Mouse (Mus musculus): Measurements from ENCODE around the gene Asl. TPM values are rescaled to one million over a fixed set of nuclear protein-coding genes. Genes with fewer than 3 reads are reported as not detected.

Gene Asl
- polyA plus RNA-seq, 1 experiment from 2014 or later = 51.8 TPM

DNA sequence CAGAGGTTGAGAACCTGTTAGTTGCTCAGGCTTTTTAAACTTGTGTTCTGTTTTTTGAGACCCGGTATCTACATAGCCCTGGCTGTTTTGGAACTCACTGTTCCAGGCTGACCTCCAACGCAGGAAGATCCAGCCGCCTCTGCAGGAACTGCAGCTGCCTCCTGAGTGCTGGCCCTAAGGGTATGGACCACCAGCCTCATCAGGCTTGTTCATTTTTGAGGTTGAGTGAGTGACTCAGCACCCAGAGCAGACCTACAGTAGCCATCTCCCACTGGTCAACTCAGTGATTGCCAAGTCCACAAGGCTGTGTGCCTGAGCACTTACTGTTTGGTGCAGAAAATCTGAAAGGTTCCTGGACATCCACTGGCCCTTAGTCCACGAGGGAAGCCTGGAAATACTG lies 57.6 kb downstream of the Asl start:
- ATAC-seq (replicated peaks; ENCODE audit: low FRiP score) = no peak

DNA sequence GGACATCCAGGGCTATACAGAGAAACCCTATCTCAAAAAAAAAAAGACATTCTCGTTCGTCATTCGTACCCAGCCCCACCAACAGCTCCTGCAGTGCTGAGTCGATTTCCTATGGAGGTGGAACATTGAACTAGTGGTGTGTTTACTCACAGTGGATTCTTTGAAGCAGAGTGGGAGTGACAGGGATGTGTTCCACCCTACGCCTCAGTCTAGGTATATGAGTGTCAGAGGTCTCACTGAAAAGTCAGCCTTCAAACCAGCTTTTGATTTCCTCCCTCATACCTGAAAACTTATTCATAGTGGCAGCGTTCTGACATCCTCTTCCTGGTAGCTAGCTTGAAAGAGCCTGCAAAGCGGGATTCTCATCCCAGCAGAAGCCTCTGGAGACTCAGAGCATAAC lies 60.6 kb downstream of the Asl start:
- no peaks in the 10 kb centered on the region for H3K9me3 ChIP-seq (ENCODE audit: control insufficient read depth, low read length)
- H3K4me1 ChIP-seq (replicated peaks; ENCODE audit: control insufficient read depth, insufficient read depth, low read length) = peaks cover 4% of the 10 kb centered on the region; the same call in 1 of the 2 replicates
- no peaks in the 10 kb centered on the region for H3K27me3 ChIP-seq (replicated peaks; ENCODE audit: control insufficient read depth, insufficient read depth, low read length)
- ATAC-seq (replicated peaks; ENCODE audit: low FRiP score) = no peak
- no peak for DNase-seq (ENCODE audit: low spot score)
- H3K4me3 ChIP-seq (ENCODE audit: low read depth, low read length) = no peak overlapping the region
- no peak overlapping the region for H3K9ac ChIP-seq (ENCODE audit: low read depth, low read length)
- H3K4me2 ChIP-seq = no peak overlapping the region
- peaks cover 3% of the 10 kb centered on the region; the same call in 1 of the 2 replicates for H3K36me3 ChIP-seq (ENCODE audit: control insufficient read depth, insufficient read depth, low read length)
- H3K27ac ChIP-seq (ENCODE audit: low read depth, low read length) = no peak overlapping the region
- 80% methylated on average over 7 of the region's 7 CpGs for WGBS

More for the DNA sequence above, 57.6 kb downstream of the Asl start:
- Histone ChIP-seq H3K9me3 (ENCODE audit: control insufficient read depth, low read length) (no peaks in the 10 kb centered on the region), H3K27me3 (replicated peaks; ENCODE audit: control insufficient read depth, insufficient read depth, low read length) (no peaks in the 10 kb centered on the region), H3K9ac (ENCODE audit: low read depth, low read length) (no peak overlapping the region), H3K36me3 (ENCODE audit: control insufficient read depth, insufficient read depth, low read length) (peaks cover 8% of the 10 kb centered on the region; the same call in 1 of the 2 replicates), H3K27ac (ENCODE audit: low read depth, low read length) (no peak overlapping the region), H3K4me3 (ENCODE audit: low read depth, low read length) (no peak overlapping the region), H3K4me2 (no peak overlapping the region), H3K4me1 (replicated peaks; ENCODE audit: control insufficient read depth, insufficient read depth, low read length) (peaks cover 17% of the 10 kb centered on the region)
- 85% methylated on average over 4 of the region's 4 CpGs for WGBS
- DNase-seq (ENCODE audit: low spot score) = no peak

GRCm38 (mm10) chr5:129966448-129966847 lies 62.6 kb downstream of the Asl start:
- no peaks in the 10 kb centered on the region for H3K27me3 ChIP-seq (replicated peaks; ENCODE audit: control insufficient read depth, insufficient read depth, low read length)
- no peak overlapping the region for H3K4me3 ChIP-seq (ENCODE audit: low read depth, low read length)
- no peak overlapping the region for H3K27ac ChIP-seq (ENCODE audit: low read depth, low read length)
- H3K9me3 ChIP-seq (ENCODE audit: control insufficient read depth, low read length) = no peaks in the 10 kb centered on the region
- no peaks in the 10 kb centered on the region for H3K36me3 ChIP-seq (ENCODE audit: control insufficient read depth, insufficient read depth, low read length)
- H3K9ac ChIP-seq (ENCODE audit: low read depth, low read length) = no peak overlapping the region
- H3K4me1 ChIP-seq (replicated peaks; ENCODE audit: control insufficient read depth, insufficient read depth, low read length) = no peaks in the 10 kb centered on the region
- 92% methylated on average over 3 of the region's 3 CpGs for WGBS
- ATAC-seq (replicated peaks; ENCODE audit: low FRiP score) (no peak), DNase-seq (ENCODE audit: low spot score) (no peak)
- no peak overlapping the region for H3K4me2 ChIP-seq

DNA sequence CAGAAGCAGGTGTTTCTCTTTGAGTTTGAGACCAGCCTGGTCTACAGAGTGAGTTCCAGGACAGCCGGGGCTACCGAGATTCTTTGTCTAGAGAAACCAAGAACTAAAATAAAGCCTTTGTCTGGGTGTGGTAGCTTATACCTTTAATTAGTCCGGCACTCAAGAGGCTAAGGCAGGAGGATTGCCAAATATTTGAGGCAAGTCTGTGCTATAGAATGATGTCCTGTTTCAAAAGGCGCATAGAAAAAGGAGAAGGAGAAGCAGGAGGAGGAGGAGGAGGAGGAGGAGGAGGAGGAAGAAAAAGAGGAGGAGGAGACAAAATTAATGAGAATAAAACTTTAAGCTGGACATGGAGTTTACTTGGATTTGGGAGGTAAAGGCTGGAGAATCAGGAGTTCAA lies 65.8 kb downstream of the Asl start:
- H3K9ac ChIP-seq (ENCODE audit: low read depth, low read length) = no peak overlapping the region

More for the DNA sequence above, 65.8 kb downstream of the Asl start:
- H3K36me3 ChIP-seq (ENCODE audit: control insufficient read depth, insufficient read depth, low read length) = no peaks in the 10 kb centered on the region
- no peak overlapping the region for H3K4me3 ChIP-seq (ENCODE audit: low read depth, low read length)
- no peaks in the 10 kb centered on the region for H3K9me3 ChIP-seq (ENCODE audit: control insufficient read depth, low read length)
- ATAC-seq (replicated peaks; ENCODE audit: low FRiP score) = no peak
- H3K27ac ChIP-seq (ENCODE audit: low read depth, low read length) = no peak overlapping the region
- no peak overlapping the region for H3K4me2 ChIP-seq
- no peaks in the 10 kb centered on the region for H3K4me1 ChIP-seq (replicated peaks; ENCODE audit: control insufficient read depth, insufficient read depth, low read length)
- no peak for DNase-seq (ENCODE audit: low spot score)
- 91% methylated on average over 4 of the region's 4 CpGs for WGBS
- no peaks in the 10 kb centered on the region for H3K27me3 ChIP-seq (replicated peaks; ENCODE audit: control insufficient read depth, insufficient read depth, low read length)

Other genes starting within 250 kb of the Asl start
- gene Psph, start 241.8 kb downstream of the Asl start, polyA plus RNA-seq (2014; fragmentation: Nextera tagmentation; extraction: Ambion mirVana) = 120 and 129 TPM in 2 replicates
- 59.7 and 61.1 TPM in 2 replicates for gene Sumf2, start 182.3 kb downstream of the Asl start, polyA plus RNA-seq (2014; fragmentation: Nextera tagmentation; extraction: Ambion mirVana)
- 991 and 1,008 TPM in 2 replicates for gene Chchd2, start 141.8 kb downstream of the Asl start, polyA plus RNA-seq (2014; fragmentation: Nextera tagmentation; extraction: Ambion mirVana)
- gene Zbed5, start 133.5 kb downstream of the Asl start, polyA plus RNA-seq (2014; fragmentation: Nextera tagmentation; extraction: Ambion mirVana) = 3.8 and 4.9 TPM in 2 replicates
- gene Phkg1, start 130.7 kb downstream of the Asl start, polyA plus RNA-seq (2014; fragmentation: Nextera tagmentation; extraction: Ambion mirVana) = 0.22 and 0.29 TPM in 2 replicates
- 0.84 and 1.4 TPM in 2 replicates for gene Nupr1l, start 120.7 kb downstream of the Asl start, polyA plus RNA-seq (2014; fragmentation: Nextera tagmentation; extraction: Ambion mirVana)
- 29.4 and 30.4 TPM in 2 replicates for gene Vkorc1l1, start 87.3 kb downstream of the Asl start, polyA plus RNA-seq (2014; fragmentation: Nextera tagmentation; extraction: Ambion mirVana)
- 82.5 and 89.9 TPM in 2 replicates for gene Gusb, start 26.2 kb downstream of the Asl start, polyA plus RNA-seq (2014; fragmentation: Nextera tagmentation; extraction: Ambion mirVana)
- 30.8 and 34.8 TPM in 2 replicates for gene Crcp, start within 50 bp of the Asl start, polyA plus RNA-seq (2014; fragmentation: Nextera tagmentation; extraction: Ambion mirVana)
- gene Tpst1, start 44.1 kb upstream of the Asl start, polyA plus RNA-seq (2014; fragmentation: Nextera tagmentation; extraction: Ambion mirVana) = 54.0 and 58.2 TPM in 2 replicates
- gene Kctd7, start 115.6 kb upstream of the Asl start, polyA plus RNA-seq (2014; fragmentation: Nextera tagmentation; extraction: Ambion mirVana) = 8.5 TPM in 2 replicates
- 39.6 and 41.1 TPM in 2 replicates for gene Rabgef1, start 142.6 kb upstream of the Asl start, polyA plus RNA-seq (2014; fragmentation: Nextera tagmentation; extraction: Ambion mirVana)
- gene Tmem248, start 187.8 kb upstream of the Asl start, polyA plus RNA-seq (2014; fragmentation: Nextera tagmentation; extraction: Ambion mirVana) = 43.3 and 49.0 TPM in 2 replicates
- gene Sbds, start 226.3 kb upstream of the Asl start, polyA plus RNA-seq (2014; fragmentation: Nextera tagmentation; extraction: Ambion mirVana) = 80.5 and 83.7 TPM in 2 replicates
- gene Tyw1, start 226.4 kb upstream of the Asl start, polyA plus RNA-seq (2014; fragmentation: Nextera tagmentation; extraction: Ambion mirVana) = 28.5 and 32.2 TPM in 2 replicates

Data from liver, embryonic 11.5 days (tissue).